Mouse (Mus musculus) liver (tissue): ENCODE results near the gene Relt.

Experiments used
- DNase-seq: peaks from one replicate; pipeline ENCODE4 v3.0.0-alpha.2; 2020; ENCODE audit warnings: mixed read lengths

Relt gene

GRCm38 (mm10) chr7:100862828-100863638 is at the start of gene Relt:
Gene Relt, minus strand, starts transcription at chr7:100863446.
- DNase-seq, result peak; percentile 97

- DNase-seq, result no peak
These were observed 48.5 kb upstream of the Relt start for GRCm38 (mm10) chr7:100911791-100912190.

DNA sequence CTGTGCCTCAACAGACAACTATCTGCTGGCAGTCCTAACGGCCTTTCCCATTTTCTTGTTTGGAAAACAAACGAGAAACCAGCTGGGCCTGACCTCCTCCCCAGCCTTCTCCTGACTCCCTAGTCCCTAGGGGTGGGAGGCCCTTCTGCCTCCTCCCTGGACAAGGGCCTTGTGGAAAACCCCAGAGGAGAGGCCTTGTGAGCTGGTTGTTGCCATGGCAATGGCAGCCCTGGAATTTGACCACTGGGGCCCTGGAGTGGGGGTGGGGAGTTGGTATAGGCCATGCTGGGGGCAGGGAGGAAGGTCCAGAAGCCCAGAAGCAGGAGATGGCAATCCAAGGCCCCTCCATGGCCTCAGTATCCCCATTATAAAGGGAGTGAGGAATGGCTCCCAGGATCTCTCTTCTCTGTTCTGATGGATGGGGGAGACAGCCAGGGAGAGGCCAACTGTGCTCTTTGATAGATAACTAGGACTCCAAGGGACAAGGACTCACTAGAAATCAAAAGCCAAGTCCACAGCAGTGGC is 48.1 kb upstream of the Relt start:
- DNase-seq, result peak; percentile 63

DNA sequence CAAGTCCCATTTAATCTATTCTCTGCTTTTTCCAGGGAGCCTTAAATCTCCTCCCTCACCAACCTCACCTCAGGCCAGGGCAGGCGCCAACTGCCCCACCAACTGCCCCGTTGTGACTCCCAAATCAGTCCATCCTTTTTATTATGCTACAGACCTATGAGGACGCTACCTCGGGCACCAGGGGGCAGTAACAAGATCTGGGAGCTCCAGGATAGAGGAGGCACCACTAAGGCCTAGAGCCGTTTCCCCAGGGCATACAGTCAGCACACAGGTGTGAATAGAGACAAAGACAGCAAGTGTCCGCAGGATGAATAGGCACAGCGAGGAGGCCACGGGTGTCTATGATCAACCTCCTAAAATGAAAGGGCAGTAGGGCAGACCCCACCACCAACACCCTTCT is 45.3 kb upstream of the Relt start:
- peak; percentile 55 for DNase-seq

DNA sequence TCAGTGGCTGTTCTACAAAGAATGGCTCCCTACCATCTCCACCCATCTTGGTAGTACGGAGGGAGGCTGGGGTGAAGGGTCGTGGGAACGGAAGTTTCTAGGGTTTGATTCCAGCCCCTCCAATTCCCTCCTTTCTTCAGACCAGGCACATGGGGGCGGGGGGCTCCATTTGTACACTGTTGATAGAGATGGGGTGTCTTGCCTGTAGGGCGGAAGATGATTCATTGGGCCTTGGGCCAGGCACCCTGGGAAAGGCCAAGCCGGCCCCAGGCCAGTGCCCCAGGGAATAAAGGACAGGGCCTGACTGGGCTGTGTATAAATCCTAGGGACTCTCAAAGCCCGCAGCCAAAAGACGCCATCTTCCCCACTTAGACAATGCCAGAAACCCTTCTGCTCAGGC is 44.8 kb upstream of the Relt start:
- DNase-seq, result no peak

GRCm38 (mm10) chr7:100907231-100907630 is 44.0 kb upstream of the Relt start:
- DNase-seq, result peak; percentile 73

- no peak for DNase-seq
These were observed 43.0 kb upstream of the Relt start for GRCm38 (mm10) chr7:100906029-100906789.

GRCm38 (mm10) chr7:100905037-100905436 is 41.8 kb upstream of the Relt start:
- DNase-seq, result no peak

DNA sequence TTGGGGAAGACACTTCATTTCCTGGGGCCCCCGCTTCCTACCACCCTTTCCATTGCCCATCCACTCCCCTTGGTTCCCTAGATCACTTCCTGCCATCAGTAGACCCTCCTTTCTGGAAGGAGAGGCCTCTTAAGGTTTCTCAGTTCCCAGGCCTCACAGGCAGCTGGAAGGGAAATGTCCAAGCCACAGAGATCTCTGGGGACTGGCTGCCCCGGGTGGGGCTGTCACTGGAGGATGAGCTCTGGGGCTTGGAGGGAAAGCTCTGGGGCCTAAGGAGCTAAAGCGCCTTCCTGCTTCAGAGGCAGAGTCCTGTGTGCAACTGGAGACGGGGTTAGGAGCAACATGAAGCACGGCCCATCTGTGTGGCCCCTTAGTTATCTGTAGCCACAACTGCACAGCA is 41.4 kb upstream of the Relt start:
- no peak for DNase-seq

- no peak for DNase-seq
These were observed 39.3 kb upstream of the Relt start for GRCm38 (mm10) chr7:100902451-100903137.

DNA sequence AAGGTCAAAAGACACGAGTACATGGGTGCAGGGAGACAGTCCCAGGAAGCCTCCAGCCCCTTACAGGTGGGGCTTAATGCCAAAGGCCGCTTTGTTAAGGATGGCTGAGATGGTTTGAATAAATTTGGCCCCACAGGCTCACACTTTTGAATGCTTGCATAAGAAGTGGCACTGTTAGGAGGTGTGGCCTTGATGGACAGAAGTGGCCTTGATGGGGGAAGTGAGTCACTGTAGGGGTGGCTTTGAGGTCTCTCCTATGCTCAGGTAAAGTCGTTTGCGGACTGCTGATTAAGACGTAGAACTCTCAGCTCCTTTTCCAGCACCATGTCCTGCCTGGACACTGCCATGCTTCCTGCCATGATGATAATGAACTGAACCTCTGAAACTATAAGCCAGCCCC is 34.6 kb upstream of the Relt start:
- DNase-seq, result no peak

DNA sequence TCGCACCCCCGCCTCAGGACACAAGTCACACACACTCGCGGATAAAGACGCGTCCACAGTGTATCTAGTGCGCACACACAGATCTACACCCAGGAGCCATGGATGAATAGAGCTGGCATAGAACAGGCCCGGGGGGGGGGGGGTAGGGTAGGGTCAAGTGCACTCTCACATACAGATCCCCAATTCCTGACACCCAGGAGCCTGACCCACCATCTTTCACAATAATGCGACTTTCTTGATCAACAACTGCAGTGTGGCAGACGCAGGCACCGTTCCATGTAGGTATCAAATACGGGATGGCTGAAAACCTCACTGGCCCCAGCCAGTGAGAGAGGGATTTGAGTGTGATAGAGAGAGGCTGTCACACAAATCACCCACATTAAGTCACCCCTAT is 31.6 kb upstream of the Relt start:
- no peak for DNase-seq

GRCm38 (mm10) chr7:100894057-100894832 is 31.0 kb upstream of the Relt start:
- DNase-seq, result no peak

DNA sequence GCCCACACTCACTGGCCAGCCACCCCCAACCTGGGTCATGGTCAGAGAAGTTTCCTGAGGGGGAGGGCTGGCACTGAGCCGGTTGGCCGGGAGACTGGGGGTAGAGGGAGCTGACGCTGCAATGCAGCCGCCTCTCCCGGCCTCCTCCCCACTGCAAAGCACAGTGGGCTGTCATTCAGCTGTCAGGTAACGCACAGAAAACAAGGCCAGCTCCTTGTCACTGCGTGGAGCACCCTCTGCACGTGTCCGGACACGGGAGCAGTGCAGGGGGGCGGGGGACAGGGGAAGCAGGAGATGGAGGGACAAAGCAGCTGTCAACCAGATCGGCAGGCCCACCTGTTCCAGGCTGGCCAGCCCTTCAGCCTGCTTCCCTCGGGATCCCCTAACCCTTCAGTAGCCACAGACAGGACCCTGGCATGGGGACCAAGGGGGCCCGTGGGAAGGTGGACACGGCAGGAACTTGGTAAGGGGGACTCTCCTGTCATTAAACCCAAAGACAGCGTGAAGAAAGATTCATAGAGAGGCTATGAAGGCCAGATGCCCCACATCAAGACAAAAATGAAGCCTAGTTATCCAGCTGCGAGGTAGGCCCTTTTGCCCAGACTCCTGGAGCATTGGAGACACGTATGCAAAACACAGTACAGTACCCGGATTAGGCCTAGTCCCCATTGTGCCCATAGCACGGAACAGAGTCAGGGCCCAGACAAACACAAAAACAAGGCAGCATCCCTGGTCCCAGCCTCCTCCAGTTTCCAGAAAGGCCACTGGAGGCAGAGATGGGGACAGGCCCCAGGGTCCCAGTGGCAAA is 30.2 kb upstream of the Relt start:
- no peak for DNase-seq

DNA sequence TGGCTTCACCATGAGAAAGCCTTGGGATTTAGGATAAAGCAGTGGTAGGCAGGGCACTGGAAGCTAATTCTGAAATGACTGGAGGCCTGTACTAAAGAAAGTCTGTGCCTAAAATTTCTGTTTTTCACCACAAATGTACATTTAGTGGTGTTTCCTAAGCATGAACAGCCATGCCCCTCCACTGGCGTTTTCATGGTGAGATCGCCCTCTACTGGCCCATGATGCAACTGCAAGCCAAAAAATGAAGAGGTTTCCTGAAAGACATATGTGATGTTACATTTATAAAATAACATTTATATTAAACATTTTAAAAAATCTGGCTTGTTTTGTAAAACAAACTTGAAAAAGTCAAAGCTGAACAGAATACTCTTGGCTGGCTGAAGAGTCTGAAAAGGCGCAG is 23.3 kb upstream of the Relt start:
- peak; percentile 64 for DNase-seq

DNA sequence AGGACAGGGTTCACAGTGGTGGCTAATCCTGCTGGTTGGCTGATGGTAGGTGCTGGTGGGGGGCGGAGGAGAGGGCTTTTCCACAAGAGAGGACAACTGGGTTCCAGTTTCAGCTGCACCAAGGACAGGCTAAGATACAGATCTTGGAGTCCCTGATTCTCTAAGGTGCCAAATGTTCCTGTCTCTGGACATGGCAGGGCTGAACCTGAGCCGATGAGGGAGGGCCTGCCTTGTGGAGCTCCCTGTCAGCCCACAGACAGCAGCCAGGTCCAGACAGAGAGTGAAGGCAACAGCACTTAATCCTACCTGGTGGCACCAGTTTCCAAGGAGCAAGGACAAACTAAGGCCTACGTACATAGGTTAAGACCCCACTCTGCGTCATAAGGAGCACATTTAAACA is 21.2 kb upstream of the Relt start:
- DNase-seq, result no peak

DNA sequence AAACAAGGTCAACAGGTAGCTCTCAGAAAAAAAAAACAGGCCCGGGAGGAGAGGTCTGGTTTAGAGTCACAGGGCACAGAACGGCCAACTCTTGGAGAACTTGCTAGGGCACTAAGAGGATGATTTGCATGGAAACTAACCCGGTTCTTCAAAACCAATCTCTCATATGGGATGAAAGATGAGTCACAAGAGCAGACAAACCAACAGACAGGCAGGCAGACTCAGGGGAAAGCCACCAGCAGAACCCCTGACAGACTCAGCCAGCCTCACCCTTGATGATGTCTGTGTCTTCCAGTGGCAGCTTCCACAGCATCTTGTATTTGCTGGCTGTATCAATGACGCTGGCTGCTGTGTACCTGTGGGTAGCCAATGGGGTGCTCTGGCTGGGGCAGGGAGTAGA is 18.7 kb upstream of the Relt start:
- no peak for DNase-seq

GRCm38 (mm10) chr7:100881531-100881930 is 18.3 kb upstream of the Relt start:
- DNase-seq, result no peak

DNA sequence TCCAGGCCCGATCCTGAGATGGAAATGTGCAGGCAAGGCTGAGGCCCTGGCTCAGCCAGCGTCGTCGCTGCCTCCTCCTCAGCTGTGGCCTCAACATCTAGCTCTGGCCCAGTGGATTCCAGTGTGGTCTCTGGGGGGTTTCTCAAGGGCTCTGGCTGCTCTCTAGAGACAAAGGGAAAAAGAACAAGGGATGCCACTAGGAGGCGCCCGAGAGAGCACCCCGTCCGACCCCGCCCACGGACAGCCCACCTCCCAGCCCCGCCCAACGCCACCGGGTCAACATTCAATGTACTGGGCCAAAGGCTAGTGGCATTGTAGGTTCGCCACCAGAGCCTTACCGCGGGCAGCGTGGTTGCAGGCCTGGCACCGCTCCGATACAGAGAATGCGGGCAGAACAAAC is 16.3 kb upstream of the Relt start:
- DNase-seq, result peak; percentile 85

DNA sequence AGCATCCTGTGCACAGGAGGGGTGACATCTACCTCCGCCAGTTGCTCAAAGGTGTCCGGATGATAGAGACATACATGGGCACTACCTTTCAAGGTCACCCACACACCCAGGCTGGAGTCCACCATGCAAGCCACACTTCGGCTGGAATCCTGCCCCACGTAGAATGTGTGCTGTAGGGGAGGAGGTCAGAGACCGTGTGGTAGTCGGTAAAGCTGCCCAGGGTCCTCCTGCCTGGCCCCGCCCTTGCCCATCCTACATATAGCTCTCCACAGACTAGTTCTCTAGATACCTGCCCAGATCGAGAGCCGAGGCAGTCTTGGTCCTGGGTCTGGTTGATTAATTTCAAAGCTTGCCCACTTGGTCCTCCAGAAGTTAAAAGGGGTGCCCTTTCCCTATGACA is 13.5 kb upstream of the Relt start:
- no peak for DNase-seq

- DNase-seq, result no peak
These were observed 13.0 kb upstream of the Relt start for GRCm38 (mm10) chr7:100876293-100876692.

DNA sequence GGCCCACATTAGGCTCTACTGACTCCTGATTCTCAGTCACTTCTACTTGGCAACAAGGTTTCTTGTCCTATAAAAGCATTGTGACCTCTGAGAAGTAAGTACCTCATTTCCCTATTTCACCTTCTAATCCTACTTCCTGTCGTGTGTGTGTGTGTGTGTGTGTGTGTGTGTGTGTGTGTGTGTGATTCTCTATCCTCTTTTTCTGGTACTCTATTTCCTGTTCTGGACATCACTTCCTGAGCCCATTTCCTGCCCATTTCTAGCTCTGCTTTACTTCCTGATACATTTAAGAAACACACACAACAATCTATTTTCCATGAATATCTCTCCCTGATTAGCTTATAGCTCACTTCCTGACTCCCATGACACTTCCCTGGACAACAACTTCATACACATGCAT is 12.6 kb upstream of the Relt start:
- DNase-seq, result no peak
